Mouse (Mus musculus): ENCODE results near the gene Myo7a. TPM values are rescaled to one million over a fixed set of nuclear protein-coding genes. Genes with fewer than 3 reads are reported as not detected.
A peak's percentile ranks its signal among the peaks of the same experiment; 100 is the strongest.

Gene Myo7a
- polyA plus RNA-seq, 1 experiment from 2014 or later, result 10.1 TPM

- no peak overlapping the region for H3K4me3 ChIP-seq (ENCODE audit: low read depth, low read length)
- no peaks in the 10 kb centered on the region for H3K9me3 ChIP-seq (ENCODE audit: control insufficient read depth, low read length)
- ATAC-seq (ENCODE audit: low FRiP score) (no peak), DNase-seq (ENCODE audit: low spot score, missing footprints) (no peak)
- no peaks in the 10 kb centered on the region for H3K27me3 ChIP-seq (ENCODE audit: control insufficient read depth, insufficient read depth, low read length)
- H3K27ac ChIP-seq (ENCODE audit: low read depth, low read length), result no peak overlapping the region
- H3K4me2 ChIP-seq, result no peak overlapping the region
- no peaks in the 10 kb centered on the region for H3K36me3 ChIP-seq (ENCODE audit: control insufficient read depth, insufficient read depth, low read length)
- WGBS, result 90% methylated on average over 11 of the region's 11 CpGs
- no peaks in the 10 kb centered on the region for H3K4me1 ChIP-seq (ENCODE audit: control insufficient read depth, insufficient read depth, low read length)
- H3K9ac ChIP-seq (ENCODE audit: low read length), result no peak overlapping the region
Measured at GRCm38 (mm10) chr7:98066229-98066628, 53.1 kb downstream of the Myo7a start.

GRCm38 (mm10) chr7:98054942-98055341 is 64.4 kb downstream of the Myo7a start:
- no peaks in the 10 kb centered on the region for H3K36me3 ChIP-seq (ENCODE audit: control insufficient read depth, insufficient read depth, low read length)
- 93% methylated on average over 8 of the region's 8 CpGs for WGBS

DNA sequence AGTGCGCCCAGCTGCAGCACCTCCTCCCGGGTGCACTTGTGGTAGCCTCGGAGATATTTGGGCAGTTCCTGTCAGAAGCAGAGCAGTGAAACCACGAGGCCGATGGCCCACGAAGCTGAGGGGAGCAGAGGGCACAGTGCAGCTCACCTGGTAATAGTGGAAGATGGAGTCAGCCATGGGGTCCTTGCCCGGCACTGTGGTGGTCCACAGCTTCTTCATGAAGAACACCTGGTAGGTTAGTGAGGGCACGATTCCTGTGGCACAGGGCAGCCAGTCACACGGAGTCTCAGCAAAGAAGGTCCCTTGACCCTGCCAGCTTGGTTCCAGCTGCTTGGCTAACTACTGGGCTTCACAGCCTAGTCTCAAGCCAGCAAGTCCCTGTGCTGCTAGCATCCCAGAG is 64.9 kb downstream of the Myo7a start:
- WGBS, result 89% methylated on average over 9 of the region's 9 CpGs
- no peaks in the 10 kb centered on the region for H3K4me1 ChIP-seq (ENCODE audit: control insufficient read depth, insufficient read depth, low read length)
- no peaks in the 10 kb centered on the region for H3K27me3 ChIP-seq (ENCODE audit: control insufficient read depth, insufficient read depth, low read length)
- no peak overlapping the region for H3K27ac ChIP-seq (ENCODE audit: low read depth, low read length)
- H3K36me3 ChIP-seq (ENCODE audit: control insufficient read depth, insufficient read depth, low read length), result no peaks in the 10 kb centered on the region
- H3K4me2 ChIP-seq, result no peak overlapping the region
- H3K9me3 ChIP-seq (ENCODE audit: control insufficient read depth, low read length), result no peaks in the 10 kb centered on the region
- no peak overlapping the region for H3K9ac ChIP-seq (ENCODE audit: low read length)
- DNase-seq (ENCODE audit: low spot score, missing footprints) (no peak), ATAC-seq (ENCODE audit: low FRiP score) (no peak)
- no peak overlapping the region for H3K4me3 ChIP-seq (ENCODE audit: low read depth, low read length)

More at GRCm38 (mm10) chr7:98054942-98055341, 64.4 kb downstream of the Myo7a start:
- Histone ChIP-seq H3K4me3 (ENCODE audit: low read depth, low read length) (no peak overlapping the region), H3K27ac (ENCODE audit: low read depth, low read length) (no peak overlapping the region), H3K27me3 (ENCODE audit: control insufficient read depth, insufficient read depth, low read length) (no peaks in the 10 kb centered on the region), H3K9ac (ENCODE audit: low read length) (no peak overlapping the region), H3K4me2 (no peak overlapping the region), H3K4me1 (ENCODE audit: control insufficient read depth, insufficient read depth, low read length) (no peaks in the 10 kb centered on the region), H3K9me3 (ENCODE audit: control insufficient read depth, low read length) (no peaks in the 10 kb centered on the region)
- DNase-seq (ENCODE audit: low spot score, missing footprints) (no peak), ATAC-seq (ENCODE audit: low FRiP score) (no peak)

GRCm38 (mm10) chr7:98051980-98052379 is 67.3 kb downstream of the Myo7a start:
- H3K4me1 ChIP-seq (ENCODE audit: control insufficient read depth, insufficient read depth, low read length), result no peaks in the 10 kb centered on the region
- H3K4me2 ChIP-seq, result no peak overlapping the region
- no peaks in the 10 kb centered on the region for H3K36me3 ChIP-seq (ENCODE audit: control insufficient read depth, insufficient read depth, low read length)
- no peak overlapping the region for H3K9ac ChIP-seq (ENCODE audit: low read length)
- peak; percentile 94 for DNase-seq (ENCODE audit: low spot score, missing footprints)
- H3K4me3 ChIP-seq (ENCODE audit: low read depth, low read length), result no peak overlapping the region
- no peaks in the 10 kb centered on the region for H3K27me3 ChIP-seq (ENCODE audit: control insufficient read depth, insufficient read depth, low read length)
- 19% methylated on average over 8 of the region's 8 CpGs for WGBS
- H3K9me3 ChIP-seq (ENCODE audit: control insufficient read depth, low read length), result no peaks in the 10 kb centered on the region
- ATAC-seq (ENCODE audit: low FRiP score), result no peak
- H3K27ac ChIP-seq (ENCODE audit: low read depth, low read length), result no peak overlapping the region

DNA sequence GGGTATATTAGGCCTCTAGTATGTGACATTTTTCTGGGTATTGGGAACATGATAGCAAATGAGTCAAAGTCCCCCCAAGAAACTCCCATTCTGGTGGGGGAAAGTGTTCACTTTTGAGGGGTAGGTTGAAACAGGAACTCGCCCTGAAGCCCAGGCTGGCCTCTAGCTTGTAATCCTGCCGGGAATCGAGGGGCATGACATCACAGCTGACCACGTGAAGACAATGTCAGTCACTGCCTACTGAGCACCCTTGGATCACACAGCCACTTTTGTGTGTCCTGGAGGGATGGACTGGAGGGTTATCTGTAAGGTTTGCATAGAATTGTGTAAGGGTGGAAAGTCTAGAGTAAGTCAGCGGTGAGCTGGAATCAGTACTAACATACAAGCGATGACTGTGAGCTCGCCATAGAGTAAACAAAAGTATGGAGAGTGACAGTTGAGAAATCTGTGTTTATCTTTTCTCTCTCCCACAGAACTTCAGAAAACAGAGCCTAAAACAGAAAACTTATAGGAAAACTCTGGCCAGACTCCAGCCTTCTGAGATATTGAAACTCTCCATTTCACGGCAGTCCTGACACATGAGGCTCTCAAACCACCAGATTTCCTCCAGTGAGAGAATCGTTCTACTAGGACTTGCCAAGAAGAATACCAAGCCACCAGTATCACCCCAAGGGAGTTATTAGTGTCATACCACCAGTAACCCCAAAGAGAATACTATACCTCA is 71.1 kb downstream of the Myo7a start:
- no peaks in the 10 kb centered on the region for H3K36me3 ChIP-seq (ENCODE audit: control insufficient read depth, insufficient read depth, low read length)
- no peaks in the 10 kb centered on the region for H3K9me3 ChIP-seq (ENCODE audit: control insufficient read depth, low read length)
- H3K4me1 ChIP-seq (ENCODE audit: control insufficient read depth, insufficient read depth, low read length), result no peaks in the 10 kb centered on the region
- H3K4me2 ChIP-seq, result no peak overlapping the region
- H3K27ac ChIP-seq (ENCODE audit: low read depth, low read length), result no peak overlapping the region
- ATAC-seq (ENCODE audit: low FRiP score) (no peak), DNase-seq (ENCODE audit: low spot score, missing footprints) (no peak)
- WGBS, result 87% methylated on average over 9 of the region's 9 CpGs
- no peaks in the 10 kb centered on the region for H3K27me3 ChIP-seq (ENCODE audit: control insufficient read depth, insufficient read depth, low read length)
- H3K4me3 ChIP-seq (ENCODE audit: low read depth, low read length), result no peak overlapping the region
- no peak overlapping the region for H3K9ac ChIP-seq (ENCODE audit: low read length)

DNA sequence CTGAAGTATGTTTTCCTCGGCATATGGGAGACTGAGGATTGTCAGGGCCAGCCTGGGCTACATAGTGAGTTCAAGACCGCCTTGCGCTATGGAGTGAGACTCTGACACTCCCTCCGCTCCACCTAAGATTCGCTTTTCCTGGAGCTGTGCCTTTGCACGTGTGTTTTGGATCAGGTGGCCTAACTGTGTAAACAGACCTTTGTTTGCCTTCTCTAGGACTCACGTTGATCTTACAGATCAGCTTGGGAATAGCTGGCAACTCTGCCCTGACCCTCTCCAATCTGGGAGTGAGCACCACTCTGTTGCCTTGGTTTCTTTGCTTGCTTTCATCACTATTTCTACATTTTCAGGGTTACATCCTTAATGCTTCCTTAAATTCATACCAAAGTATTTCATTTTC is 116.7 kb downstream of the Myo7a start:
- no peaks in the 10 kb centered on the region for H3K36me3 ChIP-seq (ENCODE audit: control insufficient read depth, insufficient read depth, low read length)
- no peak overlapping the region for H3K4me2 ChIP-seq
- no peak overlapping the region for H3K4me3 ChIP-seq (ENCODE audit: low read depth, low read length)
- H3K4me1 ChIP-seq (ENCODE audit: control insufficient read depth, insufficient read depth, low read length), result no peaks in the 10 kb centered on the region
- H3K27me3 ChIP-seq (ENCODE audit: control insufficient read depth, insufficient read depth, low read length), result no peaks in the 10 kb centered on the region
- no peak overlapping the region for H3K27ac ChIP-seq (ENCODE audit: low read depth, low read length)
- no peak for DNase-seq (ENCODE audit: low spot score, missing footprints)
- H3K9me3 ChIP-seq (ENCODE audit: control insufficient read depth, low read length), result no peaks in the 10 kb centered on the region
- H3K9ac ChIP-seq (ENCODE audit: low read length), result no peak overlapping the region
- WGBS, result 80% methylated on average over 7 of the region's 7 CpGs
- ATAC-seq (ENCODE audit: low FRiP score), result no peak

Other genes starting within 250 kb of the Myo7a start
- not detected in 2 replicates for gene Gdpd4, start 199.6 kb downstream of the Myo7a start, polyA plus RNA-seq (2014; fragmentation: Nextera tagmentation; extraction: Ambion mirVana)
- gene Omp, start 26.0 kb upstream of the Myo7a start, polyA plus RNA-seq (2014; fragmentation: Nextera tagmentation; extraction: Ambion mirVana), result 0.18 and 0.23 TPM in 2 replicates
- gene Capn5, start 58.8 kb upstream of the Myo7a start, polyA plus RNA-seq (2014; fragmentation: Nextera tagmentation; extraction: Ambion mirVana), result 3.5 and 3.7 TPM in 2 replicates
- 0.07 TPM in 1 of 2 replicates, not detected in the other for gene B3gnt6, start 80.0 kb upstream of the Myo7a start, polyA plus RNA-seq (2014; fragmentation: Nextera tagmentation; extraction: Ambion mirVana)
- gene Acer3, start 201.7 kb upstream of the Myo7a start, polyA plus RNA-seq (2014; fragmentation: Nextera tagmentation; extraction: Ambion mirVana), result 15.8 and 16.6 TPM in 2 replicates
- gene Tsku, start 241.8 kb upstream of the Myo7a start, polyA plus RNA-seq (2014; fragmentation: Nextera tagmentation; extraction: Ambion mirVana), result 7.3 and 7.7 TPM in 2 replicates